Mouse (Mus musculus) 3T3-L1 (cell line): Measurements from ENCODE around the gene Mapk11.

Experiments
- DNase-seq: peaks from one replicate; pipeline ENCODE4 v3.0.0-alpha.2; 2015; ENCODE audit warnings: low read depth, low spot score

Mapk11 gene

DNA sequence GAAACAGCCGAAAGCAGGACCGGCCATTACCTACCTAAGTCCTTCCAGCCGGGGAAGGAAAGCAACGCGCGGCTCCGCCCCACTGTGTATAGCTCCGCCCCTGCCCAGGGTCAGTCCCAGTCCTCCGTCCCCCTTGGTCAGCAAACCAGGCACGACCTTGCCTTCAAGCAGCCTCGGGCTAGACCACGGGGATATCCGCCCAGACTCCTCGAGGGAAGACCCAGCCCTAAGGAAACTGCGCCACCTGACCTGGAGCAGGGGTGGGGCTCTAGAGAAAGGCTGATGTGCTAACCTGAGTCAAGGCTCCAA is 24.4 kb upstream of the Mapk11 start:
- DNase-seq, result no peak

DNA sequence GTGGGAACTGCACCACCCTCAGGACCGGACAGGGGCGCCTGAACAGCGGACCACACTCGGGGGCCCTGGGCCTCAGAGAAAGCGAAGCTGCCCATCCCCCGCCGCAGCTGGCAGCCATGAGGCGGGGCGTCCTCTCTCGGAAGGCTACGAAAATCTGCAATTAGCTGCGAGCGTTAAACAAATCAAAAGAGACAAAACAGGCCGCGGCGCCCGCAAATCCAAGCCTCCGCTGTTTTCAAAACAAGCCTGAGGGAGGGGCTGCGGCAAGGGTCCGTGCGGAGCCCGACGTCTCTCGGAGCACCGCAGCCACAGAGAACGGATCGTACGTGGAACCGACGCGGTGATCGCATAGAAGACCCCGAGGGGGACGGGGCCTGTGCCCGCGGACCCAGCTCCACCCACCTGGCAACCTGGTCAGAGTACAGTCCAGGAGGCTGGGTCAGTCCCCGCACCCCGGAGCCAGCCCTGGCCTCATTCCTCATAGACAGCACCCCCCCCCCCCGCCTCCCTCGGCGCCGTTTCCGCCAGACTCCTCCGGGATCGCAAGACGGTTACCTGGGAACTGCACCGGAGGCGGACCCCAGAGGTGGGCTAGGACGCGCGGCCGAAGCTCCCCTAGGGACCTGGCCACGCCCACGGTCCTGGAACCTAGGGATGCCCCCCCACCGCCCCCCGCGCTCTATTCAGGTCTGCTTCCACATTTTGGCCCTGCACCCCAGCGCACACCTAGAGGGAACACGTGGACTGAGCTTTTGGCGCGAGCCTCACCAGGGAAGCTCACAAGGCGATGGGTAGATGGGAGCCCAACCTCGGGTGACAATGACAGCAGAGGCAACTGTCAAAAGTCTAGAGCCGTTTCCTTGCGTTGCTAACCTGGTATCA is 23.8 kb upstream of the Mapk11 start:
- no peak for DNase-seq

DNA sequence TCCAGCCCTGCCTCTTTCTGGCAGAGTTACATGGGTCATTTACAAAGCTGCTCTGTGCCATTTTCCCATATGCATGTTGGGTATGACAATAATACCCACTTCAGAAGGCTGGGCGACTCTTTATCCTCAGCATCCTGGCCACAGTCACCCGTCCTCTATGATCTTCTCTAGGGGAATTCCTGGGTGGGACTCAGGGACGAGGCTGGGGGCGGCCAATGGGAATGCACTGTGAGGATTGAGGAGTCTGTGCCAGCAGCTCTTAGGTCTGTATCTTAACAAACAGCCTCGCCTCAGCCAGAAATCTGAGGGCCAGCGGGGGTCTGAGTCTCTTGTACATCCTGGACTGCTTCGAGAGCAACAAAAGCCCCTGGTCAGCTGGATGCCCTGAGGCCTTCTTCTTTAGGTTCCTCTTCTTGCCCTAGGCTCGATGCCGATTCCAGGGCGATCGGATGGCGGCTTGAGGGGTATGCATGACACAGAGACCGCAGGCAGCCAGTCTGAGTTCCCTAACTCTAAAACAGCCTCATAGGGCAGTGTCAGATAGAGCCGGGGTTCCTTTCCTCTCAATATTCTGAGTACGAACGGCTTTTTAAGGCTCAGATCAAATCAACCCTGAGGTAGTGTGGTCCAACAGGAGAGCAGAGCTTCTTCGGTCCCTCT is 23.0 kb upstream of the Mapk11 start:
- no peak for DNase-seq

DNA sequence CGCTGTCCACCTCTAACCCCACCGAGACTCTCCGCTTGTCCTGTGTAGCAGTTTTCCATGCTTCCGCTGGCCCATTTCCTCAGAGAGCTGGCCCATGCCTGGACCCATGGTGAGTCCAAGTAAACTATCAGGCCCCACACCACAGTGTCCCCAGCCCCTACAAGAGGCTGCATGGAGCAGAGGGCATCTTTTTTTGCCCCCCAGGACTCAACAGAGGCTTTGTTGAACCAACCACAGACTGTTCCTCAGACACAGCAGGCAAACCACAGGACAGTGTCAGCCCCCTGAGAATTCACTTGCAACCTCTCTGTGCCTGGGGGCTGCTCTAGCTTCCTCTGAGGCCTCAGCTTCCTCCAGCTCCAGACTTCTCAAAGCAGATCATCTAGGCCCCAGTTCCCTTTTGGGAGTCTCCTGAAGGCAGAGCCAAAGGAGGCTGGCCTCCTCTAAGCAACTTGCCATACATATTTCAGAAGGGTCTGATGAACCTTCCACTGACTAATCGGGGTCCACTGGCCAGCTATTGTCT is 22.2 kb upstream of the Mapk11 start:
- DNase-seq, result no peak

DNA sequence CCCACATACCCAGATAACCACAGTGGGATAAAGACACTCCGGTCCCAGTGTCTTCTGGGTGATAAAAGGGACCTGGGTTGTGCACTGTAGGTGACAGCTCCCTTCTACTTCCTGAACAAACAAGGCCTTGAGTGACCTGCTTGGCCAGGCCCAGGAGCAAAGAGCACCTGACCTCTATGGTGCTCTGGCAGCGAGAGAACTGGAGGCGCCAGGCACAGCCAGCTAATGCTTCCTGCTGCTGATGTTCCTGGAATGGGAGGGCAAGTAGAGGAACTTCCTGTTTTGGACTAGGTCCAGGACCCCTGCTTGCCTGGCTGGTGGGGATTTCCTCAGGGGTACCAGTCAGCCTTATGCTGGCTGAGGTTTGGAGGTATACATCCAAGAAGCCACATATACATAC is 20.7 kb upstream of the Mapk11 start:
- no peak for DNase-seq

DNA sequence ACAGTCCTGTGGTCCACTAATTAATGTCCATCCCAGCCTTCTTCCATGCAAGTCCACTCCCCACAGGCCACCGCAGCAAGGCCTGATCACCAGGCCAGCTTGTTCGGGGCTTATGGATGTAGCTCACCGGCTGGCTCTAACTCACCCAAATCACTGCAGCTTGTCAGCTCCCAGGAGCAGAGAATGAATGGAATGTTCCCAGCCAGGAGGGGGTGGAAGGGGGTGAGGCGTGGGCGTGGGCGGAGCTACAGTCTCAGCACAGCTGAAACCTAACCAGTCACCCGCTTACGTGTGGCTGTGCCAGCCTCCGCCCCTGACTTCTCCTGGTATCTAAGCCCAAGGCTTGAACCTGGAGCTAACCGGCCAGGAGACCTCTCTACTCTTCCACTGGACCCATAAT is 20.0 kb upstream of the Mapk11 start:
- DNase-seq, result peak; percentile 96

DNA sequence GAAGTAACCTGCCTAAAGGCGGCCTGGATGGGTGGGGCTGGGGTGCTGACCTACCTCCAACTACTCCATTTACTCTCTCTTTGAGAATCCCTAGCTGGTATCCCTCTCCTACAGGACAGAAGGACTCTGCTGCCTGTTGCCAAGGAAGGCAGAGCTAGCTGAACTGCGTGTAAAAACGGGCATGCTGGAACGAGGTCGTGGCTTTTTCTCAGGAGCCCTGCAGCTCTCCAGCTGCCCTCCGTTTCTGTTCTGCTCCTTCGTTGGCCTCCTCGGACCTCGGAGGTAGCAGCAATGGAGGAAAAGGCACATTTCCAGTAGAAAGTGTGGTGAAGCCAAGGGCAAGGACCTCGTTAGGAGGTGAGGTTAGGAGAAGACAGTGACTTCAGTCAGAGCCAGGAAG is 19.5 kb upstream of the Mapk11 start:
- no peak for DNase-seq

DNA sequence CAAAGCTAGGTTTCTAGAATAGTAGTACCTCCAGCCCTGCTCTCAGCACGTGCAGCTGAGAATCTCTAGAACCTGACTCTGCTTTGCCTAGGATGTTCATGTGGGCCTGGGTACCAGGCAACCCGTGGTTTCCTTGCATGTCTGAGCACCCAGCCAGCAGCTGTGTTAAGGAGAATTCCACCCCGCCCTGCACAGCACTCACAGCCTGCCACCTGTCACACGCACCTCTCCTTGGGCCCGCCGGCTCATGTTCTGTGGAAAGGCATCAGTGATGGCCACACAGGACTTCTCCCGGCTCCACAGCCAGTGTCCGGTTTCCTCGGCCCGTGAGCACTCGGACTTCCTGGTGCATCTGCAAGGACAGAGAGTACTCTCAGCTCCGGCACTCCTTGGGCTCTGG is 16.1 kb upstream of the Mapk11 start:
- DNase-seq, result no peak

DNA sequence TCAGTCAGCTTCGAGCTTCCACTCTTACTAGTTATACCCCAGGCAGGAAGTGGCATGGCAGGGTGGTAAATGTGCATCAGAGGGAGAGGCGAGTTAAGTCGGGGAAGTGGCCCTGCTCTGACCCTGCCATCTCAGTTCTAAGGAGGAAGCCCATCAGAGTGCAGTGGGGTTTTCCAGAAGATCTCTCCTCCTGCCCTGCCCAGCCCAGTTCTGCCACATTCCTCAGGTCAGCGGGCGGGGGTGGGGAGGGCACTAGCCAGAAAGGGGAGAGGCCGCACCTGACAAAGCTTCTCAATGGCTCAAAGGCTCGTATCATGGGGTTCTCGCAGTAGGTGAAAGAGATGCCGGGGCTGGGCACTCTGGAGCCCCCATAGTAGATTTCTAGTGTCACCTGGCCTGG is 12.0 kb upstream of the Mapk11 start:
- DNase-seq, result no peak

DNA sequence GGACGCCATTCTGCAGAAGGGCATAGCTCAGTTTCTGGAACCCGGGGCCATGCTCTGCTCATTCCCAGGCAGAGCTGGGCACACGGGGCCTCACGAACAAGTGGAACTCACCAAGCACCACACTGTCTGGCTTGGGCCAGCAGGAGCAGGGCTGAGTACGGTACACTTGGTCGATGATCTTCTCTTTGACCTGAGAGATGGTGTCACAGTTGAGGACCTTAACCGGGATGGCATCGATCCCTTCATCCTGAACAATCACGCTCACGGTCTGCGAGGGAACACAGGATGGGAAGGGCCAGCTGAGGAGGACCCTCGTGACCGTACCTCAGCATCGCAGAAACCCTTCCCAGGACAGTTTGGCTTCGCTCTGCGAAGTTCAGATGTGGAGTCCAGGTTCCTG is 9.1 kb upstream of the Mapk11 start:
- DNase-seq, result no peak

DNA sequence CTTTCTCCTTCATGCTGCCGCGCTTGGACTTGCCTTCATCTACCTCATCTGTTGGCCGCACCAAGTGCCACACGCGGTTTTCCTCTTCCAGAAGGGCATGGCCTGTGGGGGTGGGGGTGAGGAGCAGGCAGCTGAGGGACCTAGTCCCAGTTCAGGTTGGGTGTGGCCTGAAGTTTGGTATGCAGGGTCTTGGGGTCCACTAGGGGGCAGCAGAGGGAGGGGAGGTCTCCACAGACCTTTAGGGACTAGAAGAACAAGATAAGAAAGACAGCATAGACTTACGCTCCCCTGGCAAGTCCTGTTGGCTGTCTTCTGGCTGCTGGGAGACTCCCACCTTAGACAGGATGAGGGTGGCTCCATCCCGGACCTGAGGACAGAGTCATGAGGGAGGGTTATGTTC is 8.5 kb upstream of the Mapk11 start:
- DNase-seq, result peak; percentile 81

DNA sequence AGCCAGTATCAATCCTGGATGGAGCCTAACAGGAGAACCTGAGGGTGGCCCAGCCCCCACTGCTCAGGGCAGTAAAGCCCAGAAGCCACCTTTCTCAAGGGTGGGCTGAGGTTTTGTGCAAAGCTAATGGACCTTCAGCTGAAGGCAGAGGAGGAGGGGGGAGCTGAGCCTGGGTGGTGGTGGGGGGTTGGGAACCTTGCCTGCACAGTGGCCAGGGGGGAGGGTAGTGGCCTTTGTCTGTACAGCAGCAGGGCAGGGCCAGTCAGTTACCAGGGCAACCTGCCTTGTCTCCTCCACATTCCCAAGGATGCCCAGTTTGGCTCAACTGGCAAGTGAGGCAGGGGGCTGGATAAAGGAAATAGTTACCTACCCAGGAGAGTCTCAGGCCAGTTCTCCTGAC is 2.9 kb upstream of the Mapk11 start:
- no peak for DNase-seq

DNA sequence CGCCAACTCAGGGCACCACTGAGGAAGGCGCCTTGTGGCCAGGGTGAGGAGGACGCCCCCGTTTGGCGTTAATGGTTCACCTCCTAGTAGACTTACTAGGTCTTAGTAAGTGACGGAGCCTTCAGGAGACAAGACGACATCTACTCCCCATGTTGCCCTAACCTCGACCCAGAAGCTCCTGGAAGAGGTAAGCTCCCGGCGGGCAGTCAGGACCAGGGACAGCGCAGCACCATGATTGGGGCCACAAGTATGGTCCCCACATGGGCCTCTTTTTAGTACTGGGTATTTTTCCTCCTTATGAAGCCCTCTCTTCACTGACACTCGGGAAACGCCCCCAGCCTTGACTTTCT is 588 bp upstream of the Mapk11 start:
- DNase-seq, result peak; percentile 55

DNA sequence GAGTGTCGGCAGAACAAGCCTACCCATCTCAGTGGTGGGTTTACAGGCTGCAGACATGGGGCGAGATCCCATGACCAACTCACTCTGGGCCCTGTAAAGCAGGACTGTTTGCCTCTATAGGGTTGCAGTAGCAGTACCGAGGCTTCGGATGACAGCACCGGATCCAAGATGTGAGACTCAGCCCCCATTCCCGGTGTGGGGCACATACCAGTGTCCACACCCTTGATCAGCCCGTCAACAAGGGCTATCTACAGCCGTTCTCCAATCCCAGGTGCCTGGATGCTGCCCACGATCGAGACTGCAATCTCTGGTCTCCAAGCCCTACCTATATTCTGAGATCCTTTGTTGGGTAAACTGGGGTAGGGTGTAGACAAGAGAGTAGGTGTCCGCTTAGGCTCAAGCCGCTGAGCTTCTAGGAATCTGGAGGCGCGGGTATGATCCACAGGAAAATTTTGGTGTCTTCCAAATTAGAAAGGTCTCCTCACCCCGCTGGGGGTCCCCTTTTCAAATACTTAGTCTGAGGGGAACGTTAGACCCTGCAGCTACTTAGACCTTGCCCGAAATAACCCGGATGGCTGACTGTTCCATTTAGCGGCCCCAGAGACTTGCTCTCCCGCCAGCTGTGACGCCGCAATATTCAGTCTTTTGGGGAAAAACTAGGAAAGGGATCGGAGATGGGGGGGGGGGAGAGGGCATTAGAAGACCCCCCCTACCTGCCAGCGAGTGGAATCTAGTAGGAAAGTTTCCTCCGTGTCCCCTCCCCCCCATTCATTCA is 745 bp downstream of the Mapk11 start:
- no peak for DNase-seq

DNA sequence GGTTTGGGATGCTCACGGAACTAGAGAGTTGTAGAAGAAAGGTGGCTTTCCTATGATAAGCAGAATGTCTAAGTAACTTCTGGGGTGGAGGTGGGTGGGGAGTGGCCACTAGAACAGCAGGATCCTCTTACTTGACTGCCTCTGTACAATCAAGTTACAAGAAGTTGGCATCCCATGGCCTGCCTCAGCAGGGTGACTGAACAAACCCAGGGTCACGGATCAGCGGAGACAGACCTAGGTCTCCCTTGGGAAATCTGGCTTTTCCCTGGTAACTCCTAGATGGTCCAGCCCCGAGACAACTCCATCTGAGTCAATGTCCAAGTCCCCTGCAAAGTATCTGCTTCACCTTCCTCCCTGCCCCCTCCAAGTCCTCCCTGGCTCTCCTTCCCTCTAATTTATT is 1.5 kb downstream of the Mapk11 start:
- no peak for DNase-seq

DNA sequence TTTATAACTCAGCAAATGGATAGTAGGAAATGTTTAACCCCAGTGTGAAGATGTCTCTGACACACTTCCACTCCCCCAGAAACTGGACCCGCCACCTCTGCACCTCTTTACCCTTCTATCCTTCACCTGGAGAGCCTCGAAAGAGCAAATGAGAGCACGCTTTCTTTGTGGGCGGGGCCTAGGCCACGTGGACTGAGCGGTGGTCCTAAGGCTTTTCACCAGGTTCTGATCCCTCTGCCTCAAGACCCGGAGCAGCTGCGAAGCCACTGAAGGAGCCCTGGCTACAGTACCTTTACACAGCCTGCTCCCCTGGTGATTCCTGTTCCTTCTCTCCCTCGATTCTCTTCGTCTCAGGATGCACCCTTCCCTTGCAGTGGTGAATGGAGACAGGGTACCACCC is 2.0 kb downstream of the Mapk11 start:
- no peak for DNase-seq

DNA sequence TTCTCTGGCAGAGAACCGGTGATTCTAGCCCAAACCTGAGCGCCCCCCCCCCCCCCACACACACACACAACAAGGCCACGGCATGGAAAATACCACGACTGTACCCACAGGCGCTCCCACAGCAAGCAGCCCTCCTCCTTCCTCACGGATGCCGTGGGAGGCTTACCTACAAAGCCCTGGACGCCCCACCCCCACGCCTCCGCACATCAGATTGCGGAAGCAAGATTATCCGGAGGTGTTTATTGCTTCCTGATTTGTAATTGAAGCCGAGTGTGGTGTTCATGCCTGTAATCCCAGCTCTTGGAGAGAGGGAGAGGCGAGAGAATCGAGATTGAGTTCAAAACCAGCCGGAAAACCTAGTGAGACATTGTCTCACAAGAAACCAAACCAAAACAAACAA is 2.4 kb downstream of the Mapk11 start:
- no peak for DNase-seq

DNA sequence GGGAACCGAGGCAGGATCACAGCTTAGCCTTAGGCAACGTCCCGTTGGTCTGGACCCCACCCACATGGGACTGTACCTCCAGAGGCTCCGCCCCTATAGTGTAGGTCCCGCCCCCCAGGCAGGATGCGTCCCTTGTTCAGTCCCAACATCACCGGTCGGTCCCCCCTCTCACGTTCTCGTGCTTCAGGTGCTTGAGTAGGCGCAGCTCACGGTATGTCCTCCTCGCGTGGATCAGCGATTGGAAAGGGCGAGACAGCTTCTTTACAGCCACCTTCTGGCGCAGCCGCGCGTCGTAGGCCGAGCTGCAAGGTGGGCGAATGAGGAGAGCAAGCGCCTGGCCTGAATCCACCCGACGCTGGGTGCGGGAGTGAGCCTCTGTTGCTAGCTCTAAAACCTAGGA is 2.9 kb downstream of the Mapk11 start:
- no peak for DNase-seq

DNA sequence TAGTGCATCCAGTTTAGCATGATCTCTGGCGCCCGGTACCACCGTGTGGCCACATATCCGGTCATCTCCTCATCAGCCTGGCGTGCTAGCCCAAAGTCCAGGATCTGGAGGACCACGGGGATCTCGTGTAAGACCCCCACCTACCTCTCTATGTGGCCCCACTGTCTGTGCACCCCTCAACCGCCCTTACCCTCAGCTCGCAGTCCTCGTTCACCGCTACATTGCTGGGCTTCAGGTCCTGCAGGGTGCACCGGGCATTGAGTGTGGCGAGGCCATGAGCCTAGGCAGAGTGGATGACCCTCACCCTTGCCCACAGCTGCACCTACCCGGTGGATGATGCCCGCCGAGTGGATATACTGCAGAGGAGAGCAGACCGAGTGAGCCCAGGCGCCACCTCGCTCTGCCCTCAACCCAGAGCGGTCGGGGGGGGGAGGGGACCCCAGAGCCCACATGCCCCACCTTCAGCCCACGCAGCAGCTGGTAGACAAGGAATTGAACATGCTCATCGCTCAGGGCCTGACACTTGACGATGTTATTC is 3.5 kb downstream of the Mapk11 start:
- DNase-seq, result no peak

DNA sequence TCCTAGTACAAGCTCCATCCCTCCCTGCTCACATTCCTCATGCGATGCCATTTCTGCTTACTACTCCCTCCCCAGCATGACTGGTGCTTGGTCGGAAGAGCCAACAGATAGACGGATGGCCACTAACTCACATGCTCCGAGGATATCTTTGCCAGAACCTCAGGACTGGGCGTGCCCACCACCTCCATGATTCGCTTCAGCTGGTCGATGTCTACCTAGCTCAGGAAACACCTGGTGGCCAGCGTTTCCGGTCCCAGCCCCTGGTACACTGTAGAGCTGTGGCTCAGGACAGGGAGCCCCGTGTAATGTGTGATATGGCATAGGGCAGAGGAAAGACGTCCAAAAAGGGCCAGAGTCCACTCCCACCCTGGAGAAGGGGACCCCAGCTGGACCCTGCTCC is 4.5 kb downstream of the Mapk11 start:
- no peak for DNase-seq

DNA sequence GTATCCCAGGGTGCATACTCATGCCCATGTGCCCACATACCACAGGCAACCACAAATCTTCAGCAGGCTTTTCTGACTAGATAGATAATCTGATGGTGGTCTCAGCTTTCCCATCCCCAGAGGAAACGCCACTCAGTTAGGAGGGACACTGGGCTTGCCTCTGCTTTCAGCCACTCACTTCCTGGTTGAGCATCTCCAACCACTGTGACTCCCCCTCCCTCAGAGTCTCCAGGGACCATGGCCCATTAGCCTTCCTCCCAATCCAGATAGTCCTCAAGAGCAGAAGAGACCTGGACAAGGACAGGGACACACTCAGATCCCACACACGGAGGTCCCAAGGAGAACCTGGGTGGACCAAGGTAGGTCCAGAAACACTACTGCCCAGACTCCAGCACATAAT is 6.3 kb downstream of the Mapk11 start:
- DNase-seq, result no peak

DNA sequence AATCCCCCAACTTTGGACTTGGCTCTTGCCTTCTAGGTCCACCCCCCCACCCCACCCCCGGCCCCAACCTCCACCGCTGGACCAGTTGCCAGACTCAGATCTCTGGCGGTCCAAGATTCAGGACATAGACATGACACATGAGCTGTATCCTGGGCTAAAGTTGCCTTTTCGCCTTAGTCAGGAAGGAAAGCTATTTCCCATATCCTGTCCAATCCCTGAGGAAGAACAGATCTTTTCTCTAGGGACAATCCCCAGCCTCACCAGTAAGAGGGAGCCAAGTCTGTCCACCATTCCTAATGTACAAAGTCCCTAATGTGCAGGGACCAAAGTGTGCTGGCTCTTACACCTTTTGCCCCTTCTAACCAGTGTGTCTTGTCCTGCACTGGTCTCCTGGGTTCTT is 7.5 kb downstream of the Mapk11 start:
- no peak for DNase-seq
